Mouse (Mus musculus) forebrain, embryonic 13.5 days (tissue): ENCODE measurements around the gene Foxp1. TPM values are rescaled to one million over a fixed set of nuclear protein-coding genes. Genes with fewer than 3 reads are reported as not detected.

ENCODE experiments used
- ATAC-seq: fragments of 200-750 bp; cut with Nextera tagmentation; 2 replicates; pipeline ENCODE4 v1.8.0; 2017
- H3K27ac ChIP-seq: fragments of 300-500 bp; sonication (generic); 2 replicates; pipeline ENCODE4 v1.5.1; 2015; ENCODE audit warnings: inconsistent platforms, mild to moderate bottlenecking, moderate library complexity
- H3K27me3 ChIP-seq: fragments of 300-500 bp; sonication (generic); 2 replicates; pipeline ENCODE4 v1.6.1; 2015; ENCODE audit warnings: mild to moderate bottlenecking, inconsistent platforms
- H3K36me3 ChIP-seq: fragments of 300-500 bp; sonication (generic); 2 replicates; pipeline ENCODE4 v1.6.1; 2015; ENCODE audit warnings: mild to moderate bottlenecking, inconsistent platforms; ENCODE audit not compliant: poor library complexity, severe bottlenecking
- H3K4me1 ChIP-seq: fragments of 300-500 bp; sonication (generic); 2 replicates; pipeline ENCODE4 v1.6.1; 2015; ENCODE audit warnings: inconsistent platforms
- H3K4me2 ChIP-seq: fragments of 300-500 bp; sonication (generic); 2 replicates; pipeline ENCODE4 v1.6.1; 2015; ENCODE audit warnings: inconsistent platforms, mild to moderate bottlenecking, moderate library complexity
- H3K4me3 ChIP-seq: fragments of 300-500 bp; sonication (generic); 2 replicates; pipeline ENCODE4 v1.5.1; 2015; ENCODE audit warnings: mild to moderate bottlenecking, inconsistent platforms
- H3K9ac ChIP-seq: fragments of 300-500 bp; sonication (generic); 2 replicates; pipeline ENCODE4 v1.6.1; 2015; ENCODE audit warnings: mild to moderate bottlenecking, inconsistent platforms
- H3K9me3 ChIP-seq: fragments of 300-500 bp; sonication (generic); replicated peaks from 2 replicates; pipeline ENCODE4 v1.6.1; 2016; ENCODE audit warnings: inconsistent platforms
- WGBS: fragments of 180-500 bp; shearing (Covaris S2); methylation state at CpG from one replicate; pipeline ENCODE4 v1.1.7; 2015; 5-methylcytosine and 5-hydroxymethylcytosine counted together
- polyA plus RNA-seq: library from polyadenylated mRNA; unstranded; fragments of >200 nt; fragmentation: Nextera tagmentation; extraction: Ambion mirVana; gene quantifications from 2 replicates; pipeline ENCODE4 v1.2.1, GENCODE M21; 2015

Foxp1 gene
- polyA plus RNA-seq, 1 experiment from 2014 or later, result 51.3 TPM

GRCm38 (mm10) chr6:99135938-99136729 is 386.4 kb downstream of the Foxp1 start:
- Histone ChIP-seq H3K4me1 (peaks cover 43% of the 10 kb centered on the region), H3K27me3 (no peaks in the 10 kb centered on the region), H3K27ac (no peak overlapping the region), H3K36me3 (no peaks in the 10 kb centered on the region), H3K9ac (no peak overlapping the region), H3K4me2 (no peak overlapping the region), H3K4me3 (no peak overlapping the region), H3K9me3 (no peaks in the 10 kb centered on the region)
- WGBS, result 19% methylated on average over 11 of the region's 11 CpGs
- 0 out of 2 replicates have a peak, but pooled peaks have one; percentile 24 for ATAC-seq

- Histone ChIP-seq H3K9ac (no peak overlapping the region), H3K4me2 (no peak overlapping the region), H3K4me1 (peaks cover 29% of the 10 kb centered on the region), H3K36me3 (no peaks in the 10 kb centered on the region), H3K27me3 (no peaks in the 10 kb centered on the region), H3K4me3 (no peak overlapping the region), H3K9me3 (no peaks in the 10 kb centered on the region), H3K27ac (no peak overlapping the region)
- ATAC-seq, result no peak
- 51% methylated on average over 4 of the region's 4 CpGs for WGBS
These were observed 390.7 kb downstream of the Foxp1 start for GRCm38 (mm10) chr6:99131815-99132214.

- Histone ChIP-seq H3K9me3 (no peaks in the 10 kb centered on the region), H3K4me1 (peaks cover 20% of the 10 kb centered on the region), H3K4me3 (no peak overlapping the region), H3K27me3 (no peaks in the 10 kb centered on the region), H3K36me3 (no peaks in the 10 kb centered on the region), H3K9ac (no peak overlapping the region), H3K4me2 (no peak overlapping the region), H3K27ac (no peak overlapping the region)
- ATAC-seq, result no peak
- WGBS, result 64% methylated on average over 10 of the region's 10 CpGs
These were observed 391.6 kb downstream of the Foxp1 start for GRCm38 (mm10) chr6:99130758-99131410.

GRCm38 (mm10) chr6:99126717-99127116 is 395.8 kb downstream of the Foxp1 start:
- Histone ChIP-seq H3K27me3 (no peaks in the 10 kb centered on the region), H3K4me2 (no peak overlapping the region), H3K9me3 (no peaks in the 10 kb centered on the region), H3K4me3 (no peak overlapping the region), H3K27ac (no peak overlapping the region), H3K9ac (no peak overlapping the region), H3K36me3 (no peaks in the 10 kb centered on the region), H3K4me1 (peaks cover 9% of the 10 kb centered on the region)
- no peak for ATAC-seq
- 87% methylated on average over 9 of the region's 9 CpGs for WGBS

- H3K27ac ChIP-seq, result no peak overlapping the region
- no peaks in the 10 kb centered on the region for H3K36me3 ChIP-seq
- no peaks in the 10 kb centered on the region for H3K9me3 ChIP-seq
- ATAC-seq, result no peak
- no peaks in the 10 kb centered on the region for H3K27me3 ChIP-seq
- 0 out of 2 replicates have a peak, but pooled peaks cover 3% of the 10 kb centered on the region for H3K4me1 ChIP-seq
- no peak overlapping the region for H3K4me2 ChIP-seq
- WGBS, result 76% methylated on average over 8 of the region's 8 CpGs
- no peak overlapping the region for H3K9ac ChIP-seq
- H3K4me3 ChIP-seq, result no peak overlapping the region
These were observed 401.4 kb downstream of the Foxp1 start for GRCm38 (mm10) chr6:99120776-99121766.

- no peaks in the 10 kb centered on the region for H3K36me3 ChIP-seq
- no peaks in the 10 kb centered on the region for H3K9me3 ChIP-seq
- no peaks in the 10 kb centered on the region for H3K27me3 ChIP-seq
- no peak for ATAC-seq
- H3K9ac ChIP-seq, result no peak overlapping the region
- 0 out of 2 replicates have a peak, but pooled peaks cover 3% of the 10 kb centered on the region for H3K4me1 ChIP-seq
- H3K4me3 ChIP-seq, result no peak overlapping the region
- WGBS, result 76% methylated on average over 4 of the region's 4 CpGs
- H3K4me2 ChIP-seq, result no peak overlapping the region
- H3K27ac ChIP-seq, result no peak overlapping the region
These were observed 404.0 kb downstream of the Foxp1 start for GRCm38 (mm10) chr6:99118534-99118933.

GRCm38 (mm10) chr6:99117411-99117810 is 405.1 kb downstream of the Foxp1 start:
- Histone ChIP-seq H3K36me3 (no peaks in the 10 kb centered on the region), H3K27me3 (no peaks in the 10 kb centered on the region), H3K4me2 (no peak overlapping the region), H3K9me3 (no peaks in the 10 kb centered on the region), H3K9ac (no peak overlapping the region), H3K4me1 (0 out of 2 replicates have a peak, but pooled peaks cover 3% of the 10 kb centered on the region), H3K27ac (no peak overlapping the region), H3K4me3 (no peak overlapping the region)
- WGBS, result 85% methylated on average over 1 of the region's 1 CpGs
- ATAC-seq, result no peak

- H3K4me3 ChIP-seq, result no peak overlapping the region
- H3K9me3 ChIP-seq, result no peaks in the 10 kb centered on the region
- no peak for ATAC-seq
- H3K27ac ChIP-seq, result no peak overlapping the region
- WGBS, result 75% methylated on average over 4 of the region's 4 CpGs
- no peak overlapping the region for H3K9ac ChIP-seq
- H3K4me1 ChIP-seq, result no peaks in the 10 kb centered on the region
- no peaks in the 10 kb centered on the region for H3K27me3 ChIP-seq
- H3K36me3 ChIP-seq, result no peaks in the 10 kb centered on the region
- H3K4me2 ChIP-seq, result no peak overlapping the region
These were observed 410.7 kb downstream of the Foxp1 start for GRCm38 (mm10) chr6:99111856-99112255.

- no peak overlapping the region for H3K9ac ChIP-seq
- H3K4me1 ChIP-seq, result peaks cover 17% of the 10 kb centered on the region
- 0 out of 2 replicates have a peak, but pooled peaks cover 3% of the 10 kb centered on the region for H3K27me3 ChIP-seq
- H3K4me3 ChIP-seq, result no peak overlapping the region
- 73% methylated on average over 4 of the region's 4 CpGs for WGBS
- H3K4me2 ChIP-seq, result no peak overlapping the region
- H3K9me3 ChIP-seq, result no peaks in the 10 kb centered on the region
- H3K27ac ChIP-seq, result no peak overlapping the region
- no peak for ATAC-seq
- no peaks in the 10 kb centered on the region for H3K36me3 ChIP-seq
These were observed 414.1 kb downstream of the Foxp1 start for GRCm38 (mm10) chr6:99108417-99108816.

GRCm38 (mm10) chr6:99107674-99108073 is 414.8 kb downstream of the Foxp1 start:
- Histone ChIP-seq H3K4me2 (no peak overlapping the region), H3K36me3 (no peaks in the 10 kb centered on the region), H3K9me3 (no peaks in the 10 kb centered on the region), H3K4me3 (no peak overlapping the region), H3K27me3 (0 out of 2 replicates have a peak, but pooled peaks cover 3% of the 10 kb centered on the region), H3K27ac (no peak overlapping the region), H3K9ac (no peak overlapping the region), H3K4me1 (peaks cover 21% of the 10 kb centered on the region)
- ATAC-seq, result no peak
- 92% methylated on average over 6 of the region's 6 CpGs for WGBS

GRCm38 (mm10) chr6:99107081-99107482 is 415.4 kb downstream of the Foxp1 start:
- Histone ChIP-seq H3K9ac (no peak overlapping the region), H3K27me3 (0 out of 2 replicates have a peak, but pooled peaks cover 3% of the 10 kb centered on the region), H3K4me3 (no peak overlapping the region), H3K4me1 (peaks cover 21% of the 10 kb centered on the region), H3K9me3 (no peaks in the 10 kb centered on the region), H3K4me2 (no peak overlapping the region), H3K36me3 (no peaks in the 10 kb centered on the region), H3K27ac (no peak overlapping the region)
- 94% methylated on average over 6 of the region's 6 CpGs for WGBS
- no peak for ATAC-seq
